Mouse (Mus musculus) CD8-positive naive resting alpha-beta T cell, adult 2 months (primary cell): ENCODE results near the gene Fam81a.

Source experiments
- DNase-seq, 2 experiments: peaks; one replicate each; pipeline ENCODE4 v3.0.0; 2022; ENCODE audit warnings: low read depth in 2 of 2, low spot score in 2 of 2

Gene Fam81a

GRCm38 (mm10) chr9:70142460-70142859 lies at the start of gene Fam81a:
Gene Fam81a, minus strand, starts transcription at chr9:70142560.
- DNase-seq: no peak

DNA sequence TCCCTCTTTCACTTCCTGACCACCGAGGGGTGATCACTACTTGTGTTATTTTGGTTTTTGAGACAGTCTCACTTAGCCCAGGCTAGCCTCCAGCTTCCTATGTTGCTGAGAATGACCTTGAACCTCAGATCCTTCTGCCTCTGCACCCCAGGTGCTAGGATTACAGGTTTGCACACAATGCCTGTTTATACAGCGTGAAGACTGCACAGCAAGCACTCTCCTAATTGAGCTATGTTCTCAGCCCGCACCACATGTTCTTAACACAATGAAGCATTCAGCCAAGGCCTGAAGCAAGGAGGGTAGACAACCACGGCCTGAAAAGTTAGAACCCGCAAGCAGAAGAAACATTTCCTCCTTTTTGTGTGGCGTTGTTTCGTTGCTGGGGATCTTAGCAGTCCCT lies 40.3 kb upstream of the Fam81a start:
- DNase-seq: no peak

DNA sequence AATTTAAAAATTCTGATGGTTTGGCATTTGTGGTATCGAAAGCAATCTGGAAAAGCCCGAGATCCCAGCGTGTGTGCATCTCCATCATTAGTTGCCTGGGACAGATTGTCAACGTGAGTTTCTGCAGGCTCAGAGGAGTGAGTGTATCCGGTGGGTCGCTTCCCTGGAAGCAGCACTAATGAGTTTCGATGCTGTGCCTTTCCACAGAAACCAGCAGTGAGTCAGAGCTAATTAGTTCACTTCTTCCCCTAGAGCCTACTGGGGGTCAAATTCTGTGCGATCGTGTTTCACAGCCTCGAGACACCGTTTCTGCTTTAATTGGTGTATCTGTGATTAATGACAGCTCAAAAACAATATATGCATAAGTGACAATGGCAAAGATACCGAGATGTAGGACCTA lies 39.4 kb upstream of the Fam81a start:
- no peak for DNase-seq

DNA sequence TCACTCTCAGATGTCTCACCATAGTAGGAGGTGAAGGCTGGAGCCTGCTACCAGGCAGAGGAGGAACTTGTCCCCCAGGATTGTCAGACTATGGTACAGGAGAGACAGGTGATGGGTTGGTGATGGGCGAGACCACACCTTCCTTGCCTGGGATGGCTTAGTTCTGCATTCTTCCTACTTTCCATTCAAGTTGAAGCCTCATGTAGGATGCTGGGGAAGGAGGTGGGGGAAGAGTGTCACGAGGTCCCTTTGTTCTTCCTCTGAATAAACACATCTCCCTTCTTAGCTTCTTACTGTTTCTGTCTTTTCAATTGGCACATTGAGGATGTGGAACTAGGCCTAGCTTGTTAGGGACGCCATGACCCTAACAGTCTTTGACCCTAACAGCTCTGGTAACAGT lies 33.9 kb upstream of the Fam81a start:
- DNase-seq: no peak

GRCm38 (mm10) chr9:70174896-70175295 lies 32.5 kb upstream of the Fam81a start:
- no peak for DNase-seq

GRCm38 (mm10) chr9:70174291-70174848 lies 32.0 kb upstream of the Fam81a start:
- no peak for DNase-seq

GRCm38 (mm10) chr9:70168973-70169372 lies 26.6 kb upstream of the Fam81a start:
- no peak for DNase-seq

DNA sequence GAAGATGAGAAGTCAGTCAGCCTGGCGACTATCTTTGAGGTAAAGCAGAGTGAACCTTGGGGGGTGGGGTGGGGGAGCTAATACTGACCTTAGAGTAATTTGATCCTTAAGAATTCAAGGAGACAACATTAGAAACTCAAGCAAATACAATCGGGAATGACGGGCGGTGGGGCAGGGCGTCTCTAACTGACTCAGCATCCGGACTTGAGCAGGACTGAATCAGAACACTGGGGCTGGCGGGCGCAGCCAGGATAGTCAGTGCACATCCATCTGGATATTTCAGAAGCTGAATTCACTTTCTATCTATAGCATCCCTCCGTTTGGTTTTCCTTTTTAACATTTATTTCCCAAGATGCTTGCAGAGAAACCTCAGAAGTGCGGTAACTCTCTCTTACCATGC lies 17.7 kb upstream of the Fam81a start:
- no peak for DNase-seq

GRCm38 (mm10) chr9:70147618-70148017 lies 5.3 kb upstream of the Fam81a start:
- no peak for DNase-seq

DNA sequence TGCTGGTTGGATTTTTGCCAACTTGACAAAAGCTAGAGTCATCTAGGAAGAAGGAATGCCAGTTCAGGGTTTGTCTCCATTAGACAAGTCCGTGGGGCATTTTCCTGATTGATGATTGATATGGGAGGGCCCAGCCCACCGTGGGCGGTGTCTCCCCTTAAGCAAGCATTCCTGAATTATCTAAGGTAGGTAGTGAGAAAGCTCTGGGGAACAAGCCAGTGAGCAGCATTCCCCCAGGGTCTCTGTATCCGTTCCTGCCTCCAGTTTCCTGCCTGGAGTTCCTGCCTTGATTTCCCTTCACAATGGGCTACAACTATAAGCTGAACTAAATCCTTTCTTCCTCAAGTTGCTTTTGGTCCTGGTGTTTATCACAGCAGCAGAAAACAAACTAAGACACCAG lies 3.1 kb upstream of the Fam81a start:
- DNase-seq: no peak

DNA sequence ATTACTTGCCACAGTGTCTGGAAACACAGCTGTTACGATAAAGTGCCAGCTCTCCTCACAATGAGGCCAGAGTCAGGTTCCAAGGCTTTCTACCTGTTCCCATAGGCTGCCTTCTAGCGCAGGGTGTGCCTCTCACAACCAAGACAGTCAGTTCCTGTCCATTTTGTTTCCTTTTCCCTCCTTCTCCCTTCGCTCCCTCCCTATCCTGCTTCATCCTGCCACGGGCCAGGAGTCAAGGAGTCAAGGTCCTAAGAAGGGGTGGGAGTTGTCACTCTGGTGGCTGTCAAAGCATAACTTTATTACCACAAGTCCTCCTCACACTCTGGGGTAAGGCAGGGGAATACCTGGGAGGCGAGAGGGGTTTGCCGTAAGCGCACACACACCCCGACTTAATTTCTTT lies 966 bp upstream of the Fam81a start:
- no peak for DNase-seq

GRCm38 (mm10) chr9:70141885-70142326 lies 454 bp downstream of the Fam81a start:
- DNase-seq: no peak

GRCm38 (mm10) chr9:70140871-70141796 lies 1.2 kb downstream of the Fam81a start:
- DNase-seq: no peak

- DNase-seq: no peak
Observed at GRCm38 (mm10) chr9:70140340-70140739, 2.0 kb downstream of the Fam81a start.

GRCm38 (mm10) chr9:70139331-70139885 lies 3.0 kb downstream of the Fam81a start:
- no peak for DNase-seq

DNA sequence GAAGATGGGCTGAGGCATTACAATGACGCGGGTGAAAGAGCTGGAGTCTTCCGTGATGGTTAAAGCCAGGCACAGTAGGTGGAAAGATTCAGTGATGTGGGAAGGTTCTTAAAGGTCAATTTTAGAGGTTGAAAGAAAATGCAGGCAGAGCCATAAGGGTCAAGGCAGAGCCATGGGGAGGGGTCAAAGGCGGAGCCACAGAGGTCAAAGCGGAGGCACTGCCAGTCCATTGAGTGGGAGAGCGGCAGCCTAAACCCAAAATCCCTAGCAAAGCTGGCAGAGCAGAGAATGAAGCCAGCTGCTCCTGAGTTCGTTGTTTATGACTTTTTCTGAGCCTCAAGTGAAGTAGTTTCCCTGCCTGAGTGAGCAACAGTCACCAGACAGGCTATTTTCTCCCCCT lies 3.8 kb downstream of the Fam81a start:
- no peak for DNase-seq

DNA sequence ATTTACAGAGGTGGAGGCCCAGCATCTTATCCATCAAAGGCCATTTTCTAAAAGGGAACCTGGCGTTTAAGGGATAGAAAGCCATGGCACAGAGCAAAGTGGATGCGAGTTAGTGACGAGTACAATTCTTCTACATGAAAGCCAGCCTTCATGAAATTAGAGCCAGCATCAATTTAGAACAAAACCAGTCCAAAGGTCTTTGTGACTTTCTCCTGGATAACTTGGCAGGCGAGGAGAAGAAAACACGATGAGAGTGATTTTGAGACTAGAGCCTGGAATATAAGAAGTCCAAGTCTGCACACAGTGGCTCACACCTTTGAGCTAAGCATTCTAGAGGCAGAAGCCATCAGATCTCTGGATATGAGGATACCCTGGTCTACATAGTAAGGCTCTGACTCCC lies 4.4 kb downstream of the Fam81a start:
- no peak for DNase-seq

DNA sequence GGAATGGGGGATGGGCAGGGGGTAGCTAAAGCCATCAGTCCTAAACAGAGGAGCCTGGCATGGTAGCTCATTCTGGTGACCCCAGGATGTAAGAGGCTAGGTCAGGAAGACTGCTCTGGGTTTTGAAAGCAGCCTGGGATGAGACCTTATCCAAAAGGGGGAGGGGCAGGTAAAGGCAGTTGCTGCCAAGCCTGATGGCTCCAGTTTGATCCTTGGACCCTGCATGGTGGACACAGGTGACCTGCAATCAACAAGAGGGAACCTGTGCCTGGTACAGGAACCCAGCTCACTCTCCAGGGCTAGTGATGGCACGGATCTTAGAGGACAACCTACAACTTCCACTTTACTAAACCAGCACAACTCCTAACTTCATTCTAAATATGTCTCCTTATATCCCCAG lies 7.2 kb downstream of the Fam81a start:
- no peak for DNase-seq

DNA sequence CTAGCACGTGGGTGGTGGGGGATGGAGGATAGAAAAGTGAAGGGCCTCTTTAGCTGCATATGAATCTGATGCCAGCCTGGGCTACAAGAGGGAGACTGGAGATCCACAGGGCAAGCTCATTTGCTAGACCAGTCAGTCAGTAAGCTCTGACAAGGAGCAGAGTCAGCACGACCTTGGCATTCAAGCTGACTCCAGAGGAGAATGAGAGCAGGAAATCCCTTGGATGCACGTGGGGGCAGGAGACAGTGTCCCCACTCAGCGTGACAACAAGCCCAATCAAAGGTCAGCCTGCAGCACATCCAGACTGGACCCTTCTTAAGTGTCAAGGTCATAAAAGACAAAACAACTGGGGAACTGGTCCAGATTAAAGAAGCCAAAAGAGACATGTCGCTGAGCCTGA lies 7.6 kb downstream of the Fam81a start:
- DNase-seq: no peak

DNA sequence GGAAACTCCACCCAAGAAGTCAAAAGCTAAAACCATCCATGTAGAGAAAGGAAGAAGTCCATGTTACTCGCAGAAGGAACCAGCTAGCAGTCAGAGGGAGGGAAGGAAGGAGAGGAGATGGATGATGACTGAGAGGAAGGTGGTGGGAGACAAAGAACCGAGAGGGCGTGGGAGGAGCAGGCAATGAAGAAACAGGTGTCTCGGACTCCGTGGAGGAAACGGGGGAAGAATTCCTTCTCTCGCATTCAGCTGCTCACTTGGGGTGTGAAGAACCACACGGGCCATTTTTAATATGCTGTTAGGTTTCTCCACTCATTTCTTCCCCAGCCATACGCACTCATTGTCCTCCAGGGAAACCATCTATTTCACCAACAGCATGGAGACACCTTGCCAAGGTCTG lies 8.1 kb downstream of the Fam81a start:
- no peak for DNase-seq

DNA sequence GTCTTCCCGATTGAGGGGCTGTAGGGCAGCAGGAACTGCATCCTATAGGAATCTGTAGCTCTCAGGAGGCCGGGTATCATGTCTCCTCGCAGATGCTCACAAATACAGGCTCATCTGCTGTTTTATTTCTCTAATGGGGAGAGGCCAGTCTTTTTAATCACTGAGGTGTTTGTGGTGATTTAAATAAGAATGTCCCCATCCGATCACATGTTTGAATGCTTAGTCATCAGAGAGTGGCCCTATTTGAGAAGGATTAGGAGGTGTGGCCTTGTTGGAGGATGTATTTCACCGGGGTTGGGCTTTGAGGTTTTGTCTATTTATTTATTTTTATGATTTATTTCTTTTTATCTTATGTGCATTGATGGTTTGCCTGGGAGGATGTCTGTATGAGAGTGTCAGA lies 11.6 kb downstream of the Fam81a start:
- no peak for DNase-seq

DNA sequence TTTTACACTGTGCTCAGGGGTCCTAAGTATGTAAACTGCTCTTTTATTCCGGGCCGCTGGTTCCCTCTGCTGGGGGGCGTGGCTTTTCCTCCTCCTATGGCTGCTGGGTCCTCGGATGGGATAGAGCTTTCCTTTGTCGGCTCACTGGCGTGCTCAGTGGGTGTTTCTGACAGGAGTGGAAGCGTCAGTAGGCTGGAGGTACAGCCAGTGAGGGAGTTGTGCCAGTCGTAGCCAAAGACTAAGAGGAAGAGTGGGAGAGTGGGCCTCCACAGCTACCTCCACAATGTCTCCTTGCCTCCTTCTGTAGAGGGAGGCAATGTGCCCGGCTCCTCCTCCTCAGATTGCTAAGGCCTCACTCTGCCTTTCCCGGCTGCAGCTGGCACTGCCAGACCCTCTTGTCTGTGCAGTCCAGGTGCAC lies 30.5 kb downstream of the Fam81a start:
- DNase-seq: no peak
